Mouse (Mus musculus): Measurements from ENCODE around the gene Rgs2. TPM values are rescaled to one million over a fixed set of nuclear protein-coding genes. Genes with fewer than 3 reads are reported as not detected.

The Rgs2 gene
- polyA plus RNA-seq, 1 experiment from 2014 or later = 133 TPM

GRCm38 (mm10) chr1:143962301-143962700 lies 41.7 kb downstream of the Rgs2 start:
- Histone ChIP-seq H3K27ac (ENCODE audit: low read length) (no peak overlapping the region), H3K4me2 (ENCODE audit: low read length) (no peak overlapping the region), H3K4me3 (ENCODE audit: low read depth, low read length) (no peak overlapping the region), H3K9me3 (replicated peaks; ENCODE audit: control insufficient read depth, low read length, poor library complexity, severe bottlenecking) (no peaks in the 10 kb centered on the region), H3K4me1 (ENCODE audit: control insufficient read depth, insufficient read depth, low read length) (no peaks in the 10 kb centered on the region), H3K9ac (ENCODE audit: low read depth, low read length) (no peak overlapping the region), H3K27me3 (ENCODE audit: control insufficient read depth, insufficient read depth, low read depth, low read length) (no peaks in the 10 kb centered on the region), H3K36me3 (ENCODE audit: control insufficient read depth, insufficient read depth, low read length) (no peaks in the 10 kb centered on the region)
- WGBS = 76% methylated on average over 3 of the region's 3 CpGs
- ATAC-seq = no peak

GRCm38 (mm10) chr1:143960340-143960739 lies 43.6 kb downstream of the Rgs2 start:
- no peak overlapping the region for H3K27ac ChIP-seq (ENCODE audit: low read length)
- no peaks in the 10 kb centered on the region for H3K36me3 ChIP-seq (ENCODE audit: control insufficient read depth, insufficient read depth, low read length)
- WGBS = 92% methylated on average over 2 of the region's 2 CpGs
- H3K4me3 ChIP-seq (ENCODE audit: low read depth, low read length) = no peak overlapping the region
- H3K4me2 ChIP-seq (ENCODE audit: low read length) = no peak overlapping the region
- no peaks in the 10 kb centered on the region for H3K4me1 ChIP-seq (ENCODE audit: control insufficient read depth, insufficient read depth, low read length)
- no peaks in the 10 kb centered on the region for H3K27me3 ChIP-seq (ENCODE audit: control insufficient read depth, insufficient read depth, low read depth, low read length)
- ATAC-seq = no peak
- no peaks in the 10 kb centered on the region for H3K9me3 ChIP-seq (replicated peaks; ENCODE audit: control insufficient read depth, low read length, poor library complexity, severe bottlenecking)
- H3K9ac ChIP-seq (ENCODE audit: low read depth, low read length) = no peak overlapping the region

DNA sequence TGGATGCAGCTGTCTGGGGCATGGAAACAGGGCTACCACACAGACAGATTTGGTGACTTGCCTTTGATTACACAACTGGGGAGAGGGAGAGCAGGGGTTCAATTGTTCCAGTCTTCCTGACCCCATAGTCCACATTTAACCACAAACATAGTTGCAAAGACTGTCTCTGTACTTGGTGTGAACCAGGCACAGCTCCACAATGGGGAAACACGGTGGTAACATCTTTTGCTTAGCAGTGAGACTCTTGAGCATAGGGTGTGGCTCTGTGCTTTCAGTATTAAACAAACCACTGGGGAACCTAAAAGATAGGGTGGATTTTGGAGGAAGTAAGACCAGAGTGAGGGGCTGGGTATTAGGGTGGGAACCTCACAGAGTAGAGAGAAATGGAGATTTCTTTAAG lies 47.9 kb downstream of the Rgs2 start:
- WGBS = 89% methylated on average over 1 of the region's 1 CpGs
- Histone ChIP-seq H3K4me1 (ENCODE audit: control insufficient read depth, insufficient read depth, low read length) (no peaks in the 10 kb centered on the region), H3K9me3 (replicated peaks; ENCODE audit: control insufficient read depth, low read length, poor library complexity, severe bottlenecking) (no peaks in the 10 kb centered on the region), H3K4me2 (ENCODE audit: low read length) (no peak overlapping the region), H3K4me3 (ENCODE audit: low read depth, low read length) (no peak overlapping the region), H3K36me3 (ENCODE audit: control insufficient read depth, insufficient read depth, low read length) (no peaks in the 10 kb centered on the region), H3K9ac (ENCODE audit: low read depth, low read length) (no peak overlapping the region), H3K27me3 (ENCODE audit: control insufficient read depth, insufficient read depth, low read depth, low read length) (no peaks in the 10 kb centered on the region), H3K27ac (ENCODE audit: low read length) (no peak overlapping the region)
- no peak for ATAC-seq

DNA sequence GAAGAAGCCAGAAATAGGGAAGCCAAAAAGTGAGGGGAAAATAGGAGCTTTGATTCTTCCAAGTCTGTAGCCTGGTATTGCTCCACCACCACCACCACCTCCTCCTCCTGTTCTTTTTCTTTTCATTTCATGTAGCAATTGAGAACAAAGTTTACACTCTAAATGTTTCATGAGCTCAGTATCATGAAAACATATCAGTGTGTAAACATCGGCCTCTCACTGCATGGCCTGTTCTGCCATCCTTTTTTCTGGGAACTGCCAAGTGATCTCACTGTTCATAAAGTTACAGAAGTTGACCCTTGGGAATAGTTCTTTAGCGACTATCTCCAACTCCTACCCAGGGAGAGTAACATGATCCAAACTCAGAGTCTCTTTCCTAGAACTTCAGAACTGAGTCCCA lies 51.1 kb downstream of the Rgs2 start:
- H3K27ac ChIP-seq (ENCODE audit: low read length) = no peak overlapping the region
- H3K9ac ChIP-seq (ENCODE audit: low read depth, low read length) = no peak overlapping the region
- H3K4me2 ChIP-seq (ENCODE audit: low read length) = no peak overlapping the region
- no peaks in the 10 kb centered on the region for H3K27me3 ChIP-seq (ENCODE audit: control insufficient read depth, insufficient read depth, low read depth, low read length)
- 87% methylated on average over 2 of the region's 2 CpGs for WGBS
- no peak for ATAC-seq
- no peak overlapping the region for H3K4me3 ChIP-seq (ENCODE audit: low read depth, low read length)
- H3K9me3 ChIP-seq (replicated peaks; ENCODE audit: control insufficient read depth, low read length, poor library complexity, severe bottlenecking) = no peaks in the 10 kb centered on the region
- no peaks in the 10 kb centered on the region for H3K4me1 ChIP-seq (ENCODE audit: control insufficient read depth, insufficient read depth, low read length)
- no peaks in the 10 kb centered on the region for H3K36me3 ChIP-seq (ENCODE audit: control insufficient read depth, insufficient read depth, low read length)

Other genes starting within 250 kb of the Rgs2 start
- 36.4 and 40.0 TPM in 2 replicates for gene Trove2, start 227.1 kb downstream of the Rgs2 start, polyA plus RNA-seq (2015; fragmentation: Nextera tagmentation; extraction: Ambion mirVana)
- 60.6 and 66.4 TPM in 2 replicates for gene Uchl5, start 226.9 kb downstream of the Rgs2 start, polyA plus RNA-seq (2015; fragmentation: Nextera tagmentation; extraction: Ambion mirVana)
- 0.79 and 1.5 TPM in 2 replicates for gene Rgs13, start 173.2 kb upstream of the Rgs2 start, polyA plus RNA-seq (2015; fragmentation: Nextera tagmentation; extraction: Ambion mirVana)
- not detected in 2 replicates for gene Rgs1, start 245.1 kb upstream of the Rgs2 start, polyA plus RNA-seq (2015; fragmentation: Nextera tagmentation; extraction: Ambion mirVana)